Mouse (Mus musculus) spleen, postnatal 10 days (tissue): ENCODE data around the gene Myo19.

Source experiments
- DNase-seq, 2 experiments: peaks; one replicate each; pipeline ENCODE4 v3.0.0; 2021 to 2022; ENCODE audit warnings: low spot score in 2 of 2

Gene Myo19

DNA sequence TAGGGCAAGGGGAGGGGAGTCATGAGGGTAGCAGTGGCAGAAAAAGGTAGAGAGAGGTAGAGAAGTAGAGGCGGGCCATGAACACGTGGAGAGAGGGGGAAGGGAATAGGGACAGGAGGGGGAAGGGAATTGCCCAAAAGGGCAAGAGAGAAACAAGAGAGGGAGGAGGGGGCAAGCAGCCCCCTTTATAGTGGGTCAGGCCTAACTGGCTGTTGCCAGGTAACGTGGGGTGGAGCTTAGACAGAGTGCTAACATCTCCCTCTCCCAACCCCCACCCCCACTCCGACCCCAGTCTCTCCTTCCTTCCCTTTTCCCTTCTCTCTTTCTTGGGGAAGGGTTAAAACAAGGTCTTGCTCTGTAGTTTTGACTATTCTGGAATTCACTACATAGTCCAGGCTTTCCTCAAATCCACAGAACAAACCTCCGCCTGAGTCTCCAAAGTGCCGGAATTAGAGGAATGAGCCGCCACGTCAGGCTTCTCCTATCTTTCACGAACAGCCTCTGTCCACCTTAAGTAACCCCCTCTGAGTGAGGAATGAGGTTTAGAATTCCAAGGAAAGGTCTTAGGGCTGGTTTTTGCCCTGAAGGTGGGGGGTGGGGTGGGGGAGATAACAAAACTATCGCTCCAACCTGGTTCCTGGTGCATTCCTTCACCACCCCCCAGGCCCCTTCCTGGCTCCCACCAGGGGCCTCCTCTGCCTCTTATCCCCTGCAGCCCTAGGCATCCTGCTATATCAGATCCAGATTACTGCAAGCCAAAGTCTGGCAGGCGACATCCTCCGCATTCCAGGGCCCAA lies 64.9 kb downstream of the Myo19 start:
- DNase-seq = no peak

GRCm38 (mm10) chr11:84945841-84946240 lies 65.9 kb downstream of the Myo19 start:
- no peak for DNase-seq

DNA sequence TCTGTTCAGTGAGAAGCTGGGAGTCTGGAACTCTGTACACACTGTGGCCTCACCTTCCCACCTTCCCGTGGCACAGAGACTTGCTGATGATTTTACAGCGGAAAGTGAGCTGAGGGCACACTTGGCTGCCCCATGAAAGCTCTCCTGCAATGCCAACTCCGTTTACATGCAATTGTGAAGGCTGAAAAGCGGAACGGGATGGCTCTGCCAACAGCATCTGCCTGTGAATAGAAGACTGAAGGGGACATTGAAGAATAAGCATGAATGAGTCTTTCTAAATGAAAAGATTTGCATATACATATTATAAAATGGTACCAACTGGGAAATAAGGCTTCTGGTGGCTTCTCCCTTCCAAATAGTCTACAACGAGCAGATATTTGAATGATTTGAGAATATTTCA lies 67.3 kb downstream of the Myo19 start:
- no peak for DNase-seq

GRCm38 (mm10) chr11:84948114-84948513 lies 68.2 kb downstream of the Myo19 start:
- no peak for DNase-seq

- DNase-seq = no peak
Measured at GRCm38 (mm10) chr11:84948526-84948925, 68.6 kb downstream of the Myo19 start.

GRCm38 (mm10) chr11:84952611-84953010 lies 72.7 kb downstream of the Myo19 start:
- DNase-seq = no peak

DNA sequence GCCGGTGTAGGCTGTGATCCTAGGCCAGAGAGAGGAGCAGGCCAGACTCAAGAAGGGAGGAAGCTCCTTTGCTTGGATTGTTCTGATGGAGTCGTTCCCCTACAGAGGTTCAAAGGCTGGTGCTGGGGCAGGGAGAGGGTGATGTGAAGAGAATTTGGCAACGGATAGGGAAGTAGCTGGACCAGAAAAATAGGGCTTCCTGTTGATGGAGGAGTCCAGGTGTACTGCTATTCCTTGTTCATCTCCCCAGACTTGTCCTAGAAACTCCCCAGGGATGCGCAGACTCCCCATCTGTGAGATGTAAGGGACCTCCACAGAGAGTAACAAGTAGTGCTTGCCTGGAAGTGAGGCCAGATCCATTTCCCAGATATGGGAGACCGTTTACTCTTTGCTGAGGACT lies 76.5 kb downstream of the Myo19 start:
- DNase-seq = no peak

GRCm38 (mm10) chr11:84957171-84957570 lies 77.2 kb downstream of the Myo19 start:
- DNase-seq = no peak

DNA sequence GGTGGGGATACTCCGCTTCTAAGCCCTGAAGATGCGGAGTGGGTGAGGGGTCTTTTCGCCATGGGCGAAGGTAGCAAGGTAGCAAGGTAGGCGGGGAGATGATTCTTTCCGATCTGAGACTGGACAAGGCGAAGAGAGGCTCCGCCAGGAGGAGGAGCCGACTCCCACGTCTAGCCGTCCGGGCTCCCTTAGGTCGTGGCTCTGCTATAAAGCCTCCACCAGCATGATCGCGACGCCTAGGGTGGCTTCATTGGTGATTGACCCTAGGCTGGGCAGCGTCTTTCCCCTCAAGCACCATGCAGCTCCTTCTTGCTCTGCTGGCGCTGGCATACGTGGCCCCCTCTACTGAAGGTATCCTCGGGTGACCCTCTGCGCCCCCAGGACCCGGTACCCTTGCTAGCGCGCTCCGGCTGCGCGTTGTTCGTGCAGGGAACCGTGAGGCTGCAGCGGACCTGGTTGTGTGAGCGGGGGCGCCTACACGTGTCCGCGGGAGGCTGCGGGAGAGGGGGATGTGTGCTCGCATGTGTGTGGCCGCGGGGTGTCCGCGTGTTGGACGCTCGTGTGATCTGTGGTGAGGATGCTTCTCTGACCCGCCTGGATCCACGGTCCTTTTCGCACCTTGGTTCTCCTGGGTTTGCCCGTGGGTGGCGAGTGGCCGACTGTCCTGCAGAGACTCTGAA lies 77.8 kb downstream of the Myo19 start, which contains the start of gene Car4:
Car4 (plus strand) TSS at position 196 of the 680 bp plus-strand sequence.
- DNase-seq = no peak

GRCm38 (mm10) chr11:84958271-84958630 lies 78.3 kb downstream of the Myo19 start:
- no peak for DNase-seq

DNA sequence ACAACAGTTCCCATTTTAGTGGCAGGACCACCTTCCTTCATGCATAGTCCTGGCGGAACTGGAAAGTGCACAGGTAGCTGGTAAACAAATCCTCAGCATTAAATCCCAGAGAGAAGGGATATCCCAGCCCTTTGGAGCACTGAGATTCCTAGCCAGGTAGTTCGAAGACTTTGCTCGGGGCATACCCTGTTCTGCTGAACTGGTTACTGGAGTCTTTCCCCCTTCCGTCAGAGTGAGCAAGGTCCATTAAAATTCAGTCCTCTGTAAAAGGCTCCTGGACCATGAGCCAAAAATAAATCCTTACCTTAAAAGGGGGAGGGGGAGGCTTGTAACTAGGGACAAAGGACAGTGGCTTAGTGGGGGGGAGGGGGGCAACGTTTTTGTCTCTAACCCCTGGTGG lies 79.2 kb downstream of the Myo19 start:
- no peak for DNase-seq

DNA sequence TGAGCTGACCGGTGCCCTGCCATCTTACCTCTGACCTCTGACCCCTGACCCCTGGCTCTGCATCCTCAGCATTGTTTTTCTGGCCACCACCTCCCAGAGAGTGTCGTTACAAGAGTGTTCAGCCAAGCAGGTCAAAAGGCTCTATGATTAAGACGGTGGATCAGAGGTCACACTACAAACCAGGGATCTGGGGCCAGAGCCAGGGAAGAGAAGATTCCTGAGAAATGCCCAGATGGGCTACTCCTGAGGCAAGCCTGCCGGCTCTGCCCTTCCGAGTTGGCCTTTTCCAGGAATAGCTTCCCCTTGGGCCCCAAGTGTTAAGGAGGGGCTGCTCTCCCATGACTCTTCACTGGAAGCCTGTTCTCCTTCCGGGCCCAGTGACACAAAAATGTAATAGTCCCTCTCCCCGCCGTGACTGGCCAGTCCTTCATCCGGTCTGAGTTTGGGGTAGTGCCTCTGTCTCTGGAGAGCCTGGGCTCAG lies 79.8 kb downstream of the Myo19 start:
- no peak for DNase-seq

- DNase-seq = no peak
Measured at GRCm38 (mm10) chr11:84960291-84960690, 80.3 kb downstream of the Myo19 start.

DNA sequence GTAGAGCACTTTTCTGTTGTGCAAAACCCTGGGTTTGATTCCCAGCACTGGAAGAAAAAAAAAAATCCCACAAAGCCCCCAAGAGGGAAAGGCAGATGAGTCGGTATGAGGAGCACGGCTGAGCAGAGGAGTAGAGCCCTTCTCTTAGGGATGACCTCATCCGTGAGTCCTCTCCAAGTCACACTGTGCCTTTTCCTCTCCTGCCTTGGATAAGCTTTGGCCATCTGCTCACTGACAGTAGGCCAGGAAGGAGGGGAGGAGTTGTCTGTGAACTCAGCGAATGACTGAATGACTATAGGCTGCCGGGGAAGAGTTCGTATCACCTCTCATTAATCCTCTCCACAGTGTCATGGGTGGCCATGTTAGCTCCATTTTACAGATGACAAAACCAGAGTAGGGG lies 80.8 kb downstream of the Myo19 start:
- DNase-seq = no peak
